Mouse (Mus musculus) liver, embryonic 16.5 days (tissue): ENCODE data around the gene Birc6. TPM values are rescaled to one million over a fixed set of nuclear protein-coding genes. Genes with fewer than 3 reads are reported as not detected.

Source experiments
- ATAC-seq: fragments of 200-750 bp; cut with Nextera tagmentation; 2 replicates; pipeline ENCODE4 v1.8.0; 2017; ENCODE audit warnings: low read depth, mild to moderate bottlenecking, moderate number of reproducible peaks, moderate library complexity
- H3K27ac ChIP-seq: fragments of 300-500 bp; sonication (generic); 2 replicates; pipeline ENCODE4 v1.5.1; 2014; ENCODE audit warnings: mild to moderate bottlenecking, low read length
- H3K27me3 ChIP-seq: fragments of 300-500 bp; sonication (generic); 2 replicates; pipeline ENCODE4 v1.6.1; 2014; ENCODE audit warnings: low read depth, low read length, mixed read lengths; ENCODE audit not compliant: control insufficient read depth, insufficient read depth
- H3K36me3 ChIP-seq: fragments of 300-500 bp; sonication (generic); 2 replicates; pipeline ENCODE4 v1.6.1; 2014; ENCODE audit warnings: mild to moderate bottlenecking; ENCODE audit not compliant: control insufficient read depth, insufficient read depth
- H3K4me1 ChIP-seq: fragments of 300-500 bp; sonication (generic); 2 replicates; pipeline ENCODE4 v1.6.1; 2014; ENCODE audit warnings: low read depth, low read length, mixed read lengths; ENCODE audit not compliant: control insufficient read depth
- H3K4me2 ChIP-seq: fragments of 300-500 bp; sonication (generic); 2 replicates; pipeline ENCODE4 v1.6.1; 2014; ENCODE audit warnings: low read depth, low read length, mixed read lengths
- H3K4me3 ChIP-seq: fragments of 300-500 bp; sonication (generic); 2 replicates; pipeline ENCODE4 v1.5.1; 2014; ENCODE audit warnings: low read depth, mild to moderate bottlenecking, low read length
- H3K9ac ChIP-seq: fragments of 300-500 bp; sonication (generic); 2 replicates; pipeline ENCODE4 v1.6.1; 2014; ENCODE audit warnings: low read depth, low read length
- H3K9me3 ChIP-seq: fragments of 300-500 bp; sonication (generic); replicated peaks from 2 replicates; pipeline ENCODE4 v1.6.1; 2016; ENCODE audit warnings: low read length; ENCODE audit not compliant: control insufficient read depth
- WGBS: fragments of 180-500 bp; shearing (Covaris S2); extraction: QIAGEN DNeasy Blood & Tissue Kit; methylation state at CpG from one replicate; pipeline ENCODE4 v1.1.7; 2014; ENCODE audit not compliant: insufficient replicate concordance; 5-methylcytosine and 5-hydroxymethylcytosine counted together
- polyA plus RNA-seq: library from polyadenylated mRNA; unstranded; fragments of >200 nt; fragmentation: Nextera tagmentation; extraction: Ambion mirVana; gene quantifications from 2 replicates; pipeline ENCODE4 v1.2.1, GENCODE M21; 2015

Gene Birc6
- polyA plus RNA-seq, 1 experiment from 2014 or later = 24.4 TPM

GRCm38 (mm10) chr17:74707637-74708152 is 179.6 kb downstream of the Birc6 start:
- H3K36me3 ChIP-seq = peaks cover 3% of the 10 kb centered on the region
- WGBS = 69% methylated on average over 7 of the region's 7 CpGs
- H3K4me3 ChIP-seq = no peak overlapping the region
- no peaks in the 10 kb centered on the region for H3K27me3 ChIP-seq
- no peak overlapping the region for H3K27ac ChIP-seq
- ATAC-seq = no peak
- no peaks in the 10 kb centered on the region for H3K9me3 ChIP-seq
- no peak overlapping the region for H3K9ac ChIP-seq
- no peak overlapping the region for H3K4me2 ChIP-seq
- peaks cover 5% of the 10 kb centered on the region for H3K4me1 ChIP-seq

- no peaks in the 10 kb centered on the region for H3K36me3 ChIP-seq
- H3K27me3 ChIP-seq = no peaks in the 10 kb centered on the region
- no peak overlapping the region for H3K27ac ChIP-seq
- no peak for ATAC-seq
- H3K9ac ChIP-seq = no peak overlapping the region
- H3K4me1 ChIP-seq = peaks cover 5% of the 10 kb centered on the region
- no peak overlapping the region for H3K4me3 ChIP-seq
- WGBS = 49% methylated on average over 4 of the region's 4 CpGs
- no peaks in the 10 kb centered on the region for H3K9me3 ChIP-seq
- no peak overlapping the region for H3K4me2 ChIP-seq
Measured at GRCm38 (mm10) chr17:74710731-74711130, 182.6 kb downstream of the Birc6 start.

- peak; percentile 23; the same call in 1 of the 2 replicates for ATAC-seq
- Histone ChIP-seq H3K4me1 (peaks cover 5% of the 10 kb centered on the region), H3K27ac (no peak overlapping the region)
Measured at GRCm38 (mm10) chr17:74711627-74712026, 183.5 kb downstream of the Birc6 start.

GRCm38 (mm10) chr17:74715128-74715527 is 187.0 kb downstream of the Birc6 start:
- Histone ChIP-seq H3K4me1 (peaks cover 13% of the 10 kb centered on the region), H3K9me3 (no peaks in the 10 kb centered on the region), H3K4me2 (no peak overlapping the region), H3K9ac (no peak overlapping the region), H3K27me3 (no peaks in the 10 kb centered on the region), H3K27ac (no peak overlapping the region), H3K36me3 (no peaks in the 10 kb centered on the region), H3K4me3 (no peak overlapping the region)
- WGBS = 46% methylated on average over 3 of the region's 3 CpGs
- no peak for ATAC-seq

More at GRCm38 (mm10) chr17:74711627-74712026, 183.5 kb downstream of the Birc6 start:
- Histone ChIP-seq H3K27me3 (no peaks in the 10 kb centered on the region), H3K9me3 (no peaks in the 10 kb centered on the region), H3K36me3 (no peaks in the 10 kb centered on the region), H3K4me3 (no peak overlapping the region), H3K4me2 (no peak overlapping the region), H3K9ac (no peak overlapping the region)
- WGBS = 32% methylated on average over 8 of the region's 8 CpGs

GRCm38 (mm10) chr17:74715724-74716123 is 187.6 kb downstream of the Birc6 start:
- ATAC-seq = no peak
- no peaks in the 10 kb centered on the region for H3K36me3 ChIP-seq
- H3K9ac ChIP-seq = no peak overlapping the region
- WGBS = 55% methylated on average over 1 of the region's 1 CpGs
- H3K4me2 ChIP-seq = no peak overlapping the region
- no peak overlapping the region for H3K27ac ChIP-seq
- no peaks in the 10 kb centered on the region for H3K27me3 ChIP-seq
- no peak overlapping the region for H3K4me3 ChIP-seq
- peaks cover 10% of the 10 kb centered on the region for H3K4me1 ChIP-seq
- H3K9me3 ChIP-seq = no peaks in the 10 kb centered on the region

GRCm38 (mm10) chr17:74716643-74717042 is 188.5 kb downstream of the Birc6 start:
- Histone ChIP-seq H3K36me3 (no peaks in the 10 kb centered on the region), H3K9ac (no peak overlapping the region), H3K4me2 (peak overlapping the region; percentile 74; the same call in 1 of the 2 replicates), H3K4me1 (peaks cover 8% of the 10 kb centered on the region), H3K9me3 (no peaks in the 10 kb centered on the region), H3K4me3 (peak overlapping the region; percentile 86), H3K27ac (no peak overlapping the region), H3K27me3 (no peaks in the 10 kb centered on the region)
- ATAC-seq = no peak
- WGBS = 50% methylated on average over 3 of the region's 3 CpGs

- 9% methylated on average over 14 of the region's 14 CpGs for WGBS
- Histone ChIP-seq H3K9me3 (no peaks in the 10 kb centered on the region), H3K27ac (no peak overlapping the region), H3K9ac (peak overlapping the region; percentile 68), H3K4me1 (peaks cover 8% of the 10 kb centered on the region), H3K4me3 (peak overlapping the region; percentile 86), H3K4me2 (peak overlapping the region; percentile 74), H3K27me3 (no peaks in the 10 kb centered on the region), H3K36me3 (peaks cover 3% of the 10 kb centered on the region; the same call in 1 of the 2 replicates)
- peak; percentile 15; the same call in 1 of the 2 replicates for ATAC-seq
Measured at GRCm38 (mm10) chr17:74717091-74717617, 189.1 kb downstream of the Birc6 start.

- Histone ChIP-seq H3K27me3 (no peaks in the 10 kb centered on the region), H3K9me3 (no peaks in the 10 kb centered on the region), H3K9ac (peak within 1 kb of the TSS; percentile 72), H3K36me3 (peaks cover 4% of the 10 kb centered on the region; the same call in 1 of the 2 replicates), H3K27ac (no peak within 1 kb of the TSS), H3K4me1 (peaks cover 8% of the 10 kb centered on the region), H3K4me2 (peak within 1 kb of the TSS; percentile 74), H3K4me3 (peak within 1 kb of the TSS; percentile 86)
- under 1% methylated on average over 31 of the region's 31 CpGs for WGBS
- peak; percentile 87 for ATAC-seq
Measured at GRCm38 (mm10) chr17:74717618-74718151, 189.6 kb downstream of the Birc6 start, which contains the start of gene Ttc27. Gene Ttc27, plus strand, starts transcription at chr17:74717732.

GRCm38 (mm10) chr17:74732872-74733271 is 204.8 kb downstream of the Birc6 start:
- Histone ChIP-seq H3K9me3 (no peaks in the 10 kb centered on the region), H3K4me1 (no peaks in the 10 kb centered on the region), H3K27me3 (no peaks in the 10 kb centered on the region), H3K27ac (no peak overlapping the region), H3K4me3 (no peak overlapping the region), H3K36me3 (no peaks in the 10 kb centered on the region), H3K9ac (no peak overlapping the region), H3K4me2 (no peak overlapping the region)
- no peak for ATAC-seq
